Mouse (Mus musculus) heart, adult 18-20 months (tissue): Measurements from ENCODE around the gene Sorbs2. TPM values are rescaled to one million over a fixed set of nuclear protein-coding genes. Genes with fewer than 3 reads are reported as not detected.

Experiments
- DNase-seq, 2 experiments: peaks; one replicate each; pipeline ENCODE4 v3.0.0; 2021 to 2022; ENCODE audit warnings: mixed read lengths in 1 of 2
- total RNA-seq, 2 experiments: library from RNA; stranded (reverse); gene quantifications; 2 replicates each; pipeline ENCODE4 v1.2.3; 2021

Gene Sorbs2
- total RNA-seq, 2 experiments from 2014 or later = 568 to 575 TPM

DNA sequence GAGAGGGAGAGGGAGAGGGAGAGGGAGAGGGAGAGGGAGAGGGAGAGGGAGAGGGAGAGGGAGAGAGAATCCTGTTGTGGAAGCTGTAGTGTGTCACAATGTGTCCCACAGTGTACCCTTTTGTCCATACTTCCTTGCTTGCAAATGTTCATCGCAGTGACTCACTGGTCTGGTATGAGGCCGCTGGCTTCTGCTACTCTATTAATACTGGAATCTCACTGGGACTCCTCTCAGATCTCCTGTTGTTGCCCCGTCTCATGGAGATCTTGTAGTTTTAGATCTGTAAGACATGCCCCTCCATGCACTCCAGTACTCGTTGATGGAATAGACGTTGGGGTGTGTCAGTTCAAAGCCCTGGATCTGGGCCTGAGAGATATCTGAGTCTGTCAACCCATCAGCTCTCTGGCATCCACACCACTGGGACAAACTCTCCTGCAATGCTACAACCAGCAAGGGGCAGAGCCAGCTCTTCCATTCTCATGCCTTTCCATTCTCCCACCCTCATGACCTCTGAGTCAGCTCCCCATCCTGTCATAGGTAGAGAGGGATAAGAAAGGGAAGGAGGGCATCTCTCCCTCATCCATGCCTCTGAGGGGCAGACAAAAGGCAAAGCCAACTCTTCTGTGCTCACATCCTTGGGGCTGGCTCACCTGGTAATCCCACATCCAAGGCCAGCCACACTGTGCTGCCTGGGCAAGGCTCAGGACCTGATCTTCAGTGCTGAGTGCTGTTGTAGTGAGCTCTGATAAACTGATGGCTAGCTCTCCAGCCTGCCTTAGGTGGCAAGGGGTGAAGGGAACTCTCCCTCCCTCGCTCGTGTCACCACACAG is 72.3 kb downstream of the Sorbs2 start:
- peak; percentile 48 to 57 for DNase-seq

DNA sequence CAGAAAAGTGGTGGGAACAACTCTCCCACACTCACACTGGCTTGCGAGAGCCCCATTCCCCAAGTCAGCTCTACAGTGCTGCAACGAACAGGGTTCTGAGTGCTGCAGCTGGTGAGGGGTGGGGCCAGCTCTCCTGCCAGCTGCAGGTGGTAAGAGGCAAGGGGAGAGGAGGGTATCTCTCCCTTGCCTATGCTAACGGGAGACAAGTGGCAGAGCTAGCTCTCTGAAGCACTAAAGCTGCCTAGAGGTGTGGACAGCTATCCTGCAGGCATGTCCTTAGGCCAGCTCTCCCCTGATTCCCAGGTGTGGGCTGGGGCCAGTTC is 72.9 kb downstream of the Sorbs2 start:
- no peak for DNase-seq

DNA sequence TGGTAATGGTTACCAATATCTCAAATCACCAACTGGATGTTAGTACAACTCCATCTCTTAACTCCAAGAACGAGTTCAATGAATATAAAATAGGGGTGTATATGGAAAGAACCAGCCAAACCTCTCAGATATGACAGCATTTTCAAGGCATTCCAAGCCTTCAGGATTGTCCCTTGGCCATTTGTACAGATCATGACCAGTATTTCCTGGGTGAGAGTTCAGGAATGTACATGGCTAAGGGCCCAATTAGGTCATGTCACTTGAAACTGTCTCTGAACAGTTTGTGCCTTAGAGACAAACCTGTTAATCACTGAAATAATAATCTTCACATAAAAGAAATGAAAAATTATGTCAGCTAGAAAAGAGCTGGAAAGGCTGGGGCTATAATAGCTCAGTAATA is 76.3 kb downstream of the Sorbs2 start:
- DNase-seq = peak in 1 of 2 experiments; percentile 32

DNA sequence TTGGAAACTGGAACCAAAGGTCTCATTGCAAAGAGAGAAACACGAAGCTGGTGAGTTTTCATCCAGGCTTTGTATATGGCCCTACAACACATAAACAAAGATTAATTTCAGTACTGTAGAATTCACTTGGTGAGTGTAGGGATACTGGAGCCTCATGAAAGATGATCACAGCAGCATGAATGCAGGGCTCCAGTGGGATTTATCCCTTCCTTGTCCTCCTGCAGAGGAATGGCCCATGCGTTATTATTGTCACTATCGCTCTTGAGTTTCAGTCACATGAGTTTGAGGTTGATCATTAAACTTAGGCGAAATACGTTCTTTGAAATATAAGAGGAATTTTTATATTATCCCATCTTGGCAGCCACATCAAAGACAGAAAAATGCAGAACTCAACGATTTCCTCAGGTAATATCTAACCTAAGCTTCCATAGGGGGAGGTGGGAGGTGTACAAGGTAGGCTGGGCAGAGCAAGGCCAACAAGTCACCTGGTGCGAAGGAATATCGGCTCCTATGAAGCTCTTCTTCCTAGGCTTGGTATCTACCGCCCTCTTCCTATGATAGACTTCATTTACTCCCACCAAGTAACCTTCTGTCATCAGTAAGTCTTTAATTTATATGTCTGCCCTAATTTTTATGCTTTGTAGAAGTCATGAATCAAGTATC is 76.9 kb downstream of the Sorbs2 start:
- DNase-seq = no peak

DNA sequence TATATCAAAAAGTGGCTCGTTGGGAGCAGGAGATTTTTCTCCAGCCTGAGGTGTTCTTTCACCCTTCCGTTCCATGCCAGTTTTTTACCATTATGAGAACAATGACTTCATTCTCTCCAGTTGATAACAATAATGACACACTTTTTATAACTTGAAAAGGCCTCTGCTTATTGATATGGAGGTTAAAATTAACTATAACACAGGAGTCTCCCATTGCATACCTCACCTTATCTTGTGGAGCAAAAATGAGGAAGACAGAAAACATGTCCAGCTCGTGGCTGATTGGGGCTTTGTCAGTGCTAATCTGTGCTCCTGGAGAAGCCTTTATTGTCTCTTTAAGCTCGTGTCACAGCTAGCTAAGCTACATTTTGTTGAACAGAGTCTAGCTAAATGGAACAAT is 77.6 kb downstream of the Sorbs2 start:
- DNase-seq = no peak

DNA sequence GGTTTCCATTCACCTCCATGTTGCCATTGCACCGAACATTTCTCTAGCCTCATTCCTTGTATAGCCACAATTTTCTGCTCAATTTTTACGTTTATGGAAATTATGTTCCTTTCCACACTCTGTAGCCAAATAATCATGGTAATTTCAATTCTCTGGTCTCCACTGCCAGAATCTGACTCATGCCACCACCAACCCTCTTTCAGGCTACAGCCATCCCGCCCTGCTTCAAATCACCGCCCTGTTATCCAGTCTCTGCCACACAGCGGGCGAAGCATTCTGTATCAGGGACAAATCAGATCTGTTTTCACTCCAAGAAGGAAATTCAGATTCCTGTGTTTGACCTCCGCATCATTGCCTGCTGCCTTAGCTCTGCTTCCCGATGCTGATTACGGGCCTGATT is 79.4 kb downstream of the Sorbs2 start:
- DNase-seq = no peak

DNA sequence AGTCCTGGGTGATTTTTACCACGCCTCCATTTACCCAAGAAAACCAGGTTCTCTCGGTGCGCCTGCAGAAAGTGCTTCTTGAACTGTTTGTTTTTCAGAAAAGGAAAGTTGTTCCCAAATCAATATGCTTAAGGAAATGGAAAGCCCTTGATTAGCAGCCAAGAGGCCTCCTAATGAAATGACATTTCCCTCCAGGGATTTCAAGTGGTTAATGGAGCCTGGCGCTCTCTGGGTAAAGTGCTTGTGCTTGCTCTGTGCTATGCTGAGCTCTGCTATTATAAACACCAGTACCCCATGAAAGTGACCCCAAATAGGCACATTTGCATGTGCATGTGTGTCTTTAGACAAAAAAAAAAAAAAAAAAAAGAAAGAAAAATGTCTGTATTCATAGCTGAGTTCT is 84.3 kb downstream of the Sorbs2 start:
- DNase-seq = no peak

DNA sequence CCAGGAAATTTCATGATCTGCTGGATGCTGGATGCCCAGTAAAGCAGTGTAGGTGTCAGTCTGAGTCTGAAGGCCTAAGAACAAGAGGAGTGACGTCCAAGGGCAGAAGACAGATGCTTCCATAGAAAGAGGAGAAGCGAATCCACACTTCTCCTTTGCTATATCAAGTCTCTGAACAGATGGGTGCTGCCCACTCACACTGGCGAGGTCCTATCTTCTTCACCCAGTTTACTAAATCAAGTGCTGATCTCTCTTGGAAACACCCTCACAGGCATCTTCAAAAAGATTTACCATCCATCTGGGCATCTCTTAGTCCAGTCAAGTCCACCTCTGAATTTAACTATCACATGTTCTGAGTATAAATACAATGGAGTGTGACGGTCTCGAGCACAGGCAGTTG is 86.1 kb downstream of the Sorbs2 start:
- no peak for DNase-seq

DNA sequence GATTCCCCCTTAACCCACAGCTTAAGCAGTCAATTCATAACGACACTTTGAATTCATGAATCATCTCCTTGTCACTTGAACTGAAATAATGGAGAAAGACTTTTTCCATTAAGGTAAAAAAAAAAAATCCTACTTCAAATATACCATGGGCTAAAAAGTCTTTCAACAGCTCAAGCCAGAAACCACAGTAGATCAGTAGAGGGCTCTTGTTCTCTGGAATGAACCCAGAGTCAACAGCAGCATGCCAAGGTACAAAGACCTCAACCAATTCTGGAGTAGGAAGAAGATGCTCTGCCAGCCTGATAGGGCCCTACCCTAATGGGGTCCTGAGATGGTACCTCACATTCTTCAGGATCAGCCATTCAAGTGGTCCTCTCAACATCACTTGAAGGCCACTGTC is 88.4 kb downstream of the Sorbs2 start:
- DNase-seq = no peak

DNA sequence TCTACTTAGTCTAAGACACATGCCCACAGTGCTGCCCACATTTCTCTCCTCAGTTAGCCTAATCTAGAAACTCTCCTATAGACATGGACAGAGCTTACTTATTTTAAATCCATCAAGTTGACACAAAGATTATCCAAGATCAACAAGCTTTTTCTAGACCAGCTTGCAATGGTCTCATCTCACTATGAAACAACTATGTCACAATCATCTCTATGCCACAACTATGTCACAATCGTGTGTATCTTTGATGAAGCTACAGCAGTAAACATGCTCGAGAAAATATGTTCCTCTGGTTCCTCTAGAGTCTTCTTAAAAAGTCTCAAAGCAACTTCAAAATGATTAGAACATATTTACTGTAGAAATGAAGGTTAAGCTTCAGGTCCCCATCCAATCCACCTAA is 89.0 kb downstream of the Sorbs2 start:
- no peak for DNase-seq

DNA sequence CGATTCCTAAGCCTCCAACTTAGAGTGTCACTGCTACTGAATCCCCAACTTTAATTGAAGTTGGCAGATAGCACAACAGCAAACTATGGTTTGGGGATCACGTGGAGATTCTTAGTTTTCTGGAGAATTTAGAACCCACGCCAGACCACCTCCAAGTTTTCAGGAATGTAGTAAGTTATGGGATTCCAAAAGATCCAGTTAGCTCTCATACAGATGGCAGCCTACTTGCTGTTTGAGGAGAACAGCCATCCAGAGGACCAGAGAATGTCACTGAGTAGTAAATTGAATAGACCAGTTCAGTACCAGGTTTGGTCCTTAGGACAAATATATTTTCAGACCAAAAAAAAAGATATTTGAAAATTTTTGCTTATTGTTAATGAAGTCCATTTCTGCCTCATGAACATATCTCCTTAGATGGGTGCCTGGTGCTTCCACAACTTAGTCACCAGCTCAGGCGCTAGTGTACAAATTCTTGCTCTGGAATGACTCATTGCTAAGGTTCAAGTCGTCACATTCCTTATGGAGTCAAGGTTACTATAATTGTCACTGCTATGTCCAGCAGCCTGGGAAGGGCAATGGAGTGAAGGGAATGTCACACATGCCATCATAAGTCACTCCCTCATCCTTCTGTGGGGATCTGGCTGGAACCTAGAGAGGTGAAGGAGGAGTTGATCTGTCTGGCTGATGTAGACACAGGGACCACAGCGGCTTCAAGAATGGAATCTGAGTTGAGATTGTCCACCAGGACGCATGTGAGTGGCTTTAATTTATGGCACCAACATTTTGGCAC is 90.2 kb downstream of the Sorbs2 start:
- peak in 1 of 2 experiments; percentile 27 for DNase-seq

DNA sequence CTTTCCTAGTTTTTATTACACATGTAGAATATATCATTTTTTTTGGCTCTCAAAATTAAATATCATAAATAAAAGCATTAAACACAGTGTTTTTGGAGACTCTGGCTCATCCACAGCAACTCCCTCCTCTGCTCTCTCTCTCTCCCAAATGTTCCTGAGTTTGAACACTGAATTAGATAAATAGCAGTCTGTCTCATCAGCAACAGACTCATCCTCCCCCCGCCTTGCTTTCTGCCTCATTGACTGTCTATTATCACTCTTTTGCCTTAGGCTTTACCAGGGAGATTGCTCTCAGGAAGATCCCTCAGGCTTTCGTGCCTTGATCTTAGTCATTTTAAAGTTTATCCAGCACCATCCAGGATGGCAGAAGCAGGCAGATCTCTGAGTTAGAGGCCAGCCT is 91.3 kb downstream of the Sorbs2 start:
- DNase-seq = no peak

DNA sequence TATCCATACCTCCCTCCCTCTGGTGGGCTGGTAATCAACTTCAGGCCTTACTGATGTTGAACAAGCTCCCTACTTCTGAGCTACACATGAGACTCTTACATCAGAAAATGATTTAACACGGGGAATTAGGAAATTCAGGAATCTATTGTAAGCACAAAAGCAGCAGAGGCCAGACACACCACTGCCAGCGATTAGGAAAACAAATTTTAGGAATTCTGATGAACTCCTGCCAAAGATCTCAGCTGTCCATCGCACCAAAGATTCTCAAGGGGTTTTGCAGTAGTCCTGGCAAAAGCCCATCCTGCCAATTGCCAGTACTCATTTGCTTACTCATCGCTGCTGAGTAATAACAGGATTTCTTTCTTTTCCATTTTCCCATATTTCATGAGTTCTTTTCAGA is 94.4 kb downstream of the Sorbs2 start:
- peak; percentile 64 to 68 for DNase-seq

DNA sequence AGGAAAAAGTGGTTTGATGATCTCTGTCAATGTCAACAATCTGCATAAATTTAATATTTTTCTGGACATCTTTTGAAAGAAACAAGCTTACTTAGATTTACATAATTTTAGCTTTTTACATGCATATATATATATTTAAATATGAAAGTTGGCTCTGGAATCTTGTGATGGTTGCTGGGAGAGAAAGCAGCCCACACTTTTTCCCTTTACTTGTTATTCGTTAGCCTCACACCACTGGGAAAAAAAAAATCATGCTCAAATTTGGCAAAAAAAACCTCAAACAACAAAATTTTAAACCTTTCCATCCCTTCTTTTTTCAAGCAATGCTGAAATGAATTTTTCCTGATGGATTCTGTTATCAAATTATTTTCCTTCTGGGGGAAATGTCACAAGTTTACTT is 97.8 kb downstream of the Sorbs2 start:
- no peak for DNase-seq

DNA sequence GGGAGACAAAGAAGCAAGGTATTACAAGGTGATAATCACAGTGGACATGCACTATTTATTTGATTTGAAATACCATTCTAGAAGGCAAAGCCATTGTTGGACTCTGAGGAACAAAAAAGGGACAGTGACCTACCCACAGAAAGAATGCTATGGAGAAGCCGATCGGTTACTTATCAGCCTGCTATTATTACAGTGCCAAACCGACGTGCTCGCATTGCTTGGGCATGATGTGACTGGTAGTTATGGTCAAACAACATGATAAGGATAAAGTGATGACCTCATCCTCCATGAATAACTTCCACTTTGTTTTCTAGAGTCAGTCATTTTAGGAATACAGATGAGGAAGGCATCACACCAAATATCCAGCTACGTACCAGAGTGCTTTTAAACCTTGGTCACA is 99.4 kb downstream of the Sorbs2 start:
- peak; percentile 59 to 75 for DNase-seq

DNA sequence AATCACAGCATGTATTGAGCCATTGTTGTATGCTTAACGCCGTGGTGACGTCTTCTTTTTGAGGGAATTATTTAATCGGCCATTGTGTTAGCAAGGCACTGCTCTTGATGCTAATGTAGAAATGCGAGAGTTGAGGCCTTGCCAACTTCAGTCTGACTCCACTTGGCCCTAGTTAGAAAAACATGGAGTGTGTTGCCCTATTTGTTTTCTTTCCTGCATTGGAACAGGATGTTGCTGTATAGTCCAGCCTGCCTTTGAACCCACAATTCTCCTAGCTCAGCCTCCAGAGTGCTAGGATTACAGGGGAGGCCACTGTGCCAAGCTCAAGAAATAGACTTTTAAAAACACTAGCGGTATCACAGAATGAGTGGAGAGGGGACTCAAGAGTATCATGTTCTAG is 100.8 kb downstream of the Sorbs2 start:
- DNase-seq = no peak

DNA sequence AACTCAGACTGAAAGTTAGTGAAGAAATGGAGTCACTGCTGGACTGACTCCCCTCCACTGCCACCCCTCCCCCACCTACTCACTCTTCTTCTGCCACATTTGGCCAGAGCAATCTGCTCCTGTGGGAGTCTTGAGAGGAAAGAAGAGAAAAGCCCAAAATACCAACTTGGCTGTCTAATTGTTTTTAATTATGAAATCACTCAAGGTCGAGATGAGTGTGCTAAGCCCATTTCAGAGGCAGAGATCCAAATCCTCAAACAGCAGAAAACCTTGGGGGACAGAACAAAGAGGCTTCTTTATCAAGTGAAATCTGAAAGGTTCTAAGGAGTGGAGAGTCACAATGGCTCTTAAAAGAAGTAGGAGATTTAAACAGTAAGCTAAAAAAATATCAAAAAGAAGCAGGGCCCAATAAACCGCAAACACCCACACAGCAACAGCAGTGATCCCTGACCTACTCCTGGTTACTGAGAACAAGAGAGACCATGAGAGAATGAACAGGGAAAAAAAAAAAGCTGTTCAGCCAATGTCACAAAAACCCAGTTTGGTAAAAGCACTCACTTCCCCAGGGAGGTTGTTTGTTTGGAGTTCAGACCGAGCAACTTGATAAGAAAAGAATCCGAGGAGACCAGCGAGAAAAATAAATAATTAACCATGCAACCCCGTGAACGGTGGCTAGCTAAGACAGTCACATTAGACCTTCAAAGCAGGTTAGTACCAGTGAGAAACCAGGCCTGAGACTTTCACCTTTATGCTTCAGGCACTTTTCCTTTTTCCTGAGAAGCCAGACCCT is 103.0 kb downstream of the Sorbs2 start:
- DNase-seq = no peak

DNA sequence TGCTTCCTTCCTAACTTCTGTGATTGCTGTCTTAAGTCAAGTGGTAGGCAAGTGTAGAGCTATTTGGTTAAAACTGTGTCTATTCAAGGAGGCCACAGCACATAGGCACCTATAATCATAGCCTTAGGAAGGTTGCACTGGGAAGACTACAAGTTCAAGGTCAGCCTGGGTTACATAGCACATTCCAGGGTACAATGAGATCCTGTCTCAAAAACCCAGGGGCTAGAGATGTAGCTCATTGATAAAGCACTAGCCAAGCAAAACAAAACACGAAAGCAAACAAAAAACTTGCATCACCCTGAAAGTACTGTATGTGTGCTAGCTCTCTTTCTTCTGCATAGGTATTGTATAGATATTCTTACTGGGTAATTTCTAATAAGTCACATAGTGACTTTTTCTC is 103.7 kb downstream of the Sorbs2 start:
- no peak for DNase-seq

DNA sequence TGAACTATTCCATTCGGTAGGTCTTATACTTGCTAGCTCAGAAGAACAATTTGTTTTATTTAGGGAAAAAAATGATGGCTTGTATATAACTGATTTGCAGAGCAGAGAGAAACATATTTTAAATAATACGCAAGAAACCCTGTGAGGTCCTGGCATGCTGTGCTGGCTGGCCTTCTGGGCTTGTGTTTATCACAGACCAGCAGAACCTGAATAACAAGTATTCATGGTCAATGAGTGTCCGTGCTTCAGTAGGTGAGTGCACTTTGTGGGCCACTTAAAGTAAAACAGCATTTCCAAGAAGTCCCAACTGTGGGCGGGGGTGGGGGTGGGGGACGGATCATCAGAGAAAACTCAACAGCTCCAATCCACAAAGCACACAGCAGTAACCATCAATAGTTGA is 107.0 kb downstream of the Sorbs2 start:
- no peak for DNase-seq

DNA sequence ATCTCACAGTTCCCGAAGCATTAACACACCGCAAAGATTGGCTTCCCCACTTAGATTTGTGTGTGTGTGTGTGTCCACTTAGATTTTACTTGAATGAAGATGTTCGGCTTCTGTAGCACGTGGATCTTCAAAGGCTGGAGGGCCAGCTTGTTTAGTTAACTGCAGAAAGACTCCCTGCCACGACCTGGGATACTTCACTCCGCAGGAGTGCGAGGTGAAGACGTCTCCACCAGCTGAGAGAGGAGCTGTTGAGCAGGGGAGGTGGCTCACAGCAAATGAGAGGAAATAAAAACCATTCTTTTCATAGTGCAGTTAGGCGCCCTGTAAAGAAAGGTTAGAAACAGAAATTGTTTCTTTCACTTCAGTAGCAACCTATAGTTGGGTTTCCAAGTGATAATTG is 107.5 kb downstream of the Sorbs2 start:
- no peak for DNase-seq

DNA sequence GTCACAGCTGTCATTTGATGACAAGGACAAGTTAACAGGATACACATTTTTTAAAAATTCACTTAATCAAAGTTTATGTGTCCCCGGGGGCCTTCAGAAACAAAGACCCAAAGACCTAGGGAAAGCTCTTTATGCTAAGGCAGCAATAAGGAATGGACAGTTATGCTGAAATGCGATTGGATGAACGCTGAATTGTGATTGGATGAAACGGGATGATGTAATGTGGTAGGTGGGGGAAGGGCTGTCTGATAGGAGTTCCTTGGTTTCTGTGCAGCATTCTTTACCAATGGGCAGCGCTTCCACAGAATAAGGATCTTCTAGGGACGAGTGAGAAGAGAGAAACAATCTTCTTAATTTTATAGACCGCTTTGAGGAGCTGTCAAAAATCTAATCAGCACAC is 108.0 kb downstream of the Sorbs2 start:
- DNase-seq = no peak

DNA sequence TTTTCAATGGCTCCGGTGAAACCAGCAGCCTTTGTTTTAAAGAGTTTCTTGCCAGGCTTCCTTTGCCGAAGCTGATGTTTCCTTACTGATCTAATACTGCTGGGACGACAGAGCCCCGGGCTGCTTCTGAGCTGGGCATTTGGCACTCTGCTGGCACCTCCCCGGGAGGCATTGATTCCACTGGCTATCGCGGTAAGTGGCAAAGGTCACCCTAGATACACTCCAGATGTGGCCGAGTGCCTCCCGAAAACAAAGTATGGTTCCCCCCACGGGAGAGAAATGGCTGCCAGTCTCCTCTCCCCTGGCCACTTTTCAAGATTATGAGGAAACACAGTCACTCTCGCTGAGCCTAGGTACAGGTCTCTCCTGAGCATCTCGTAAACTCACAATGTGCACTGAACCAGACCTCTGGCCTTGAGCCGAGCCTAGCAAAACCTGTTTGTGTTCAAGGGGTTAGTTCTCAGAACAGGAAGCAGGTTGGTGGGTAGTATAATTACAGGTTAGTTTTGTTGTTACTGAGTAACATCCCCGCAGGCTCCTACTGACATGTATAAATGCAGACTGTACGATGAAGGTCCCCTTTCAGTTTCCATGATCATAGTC is 114.1 kb downstream of the Sorbs2 start:
- DNase-seq = no peak
